Mouse (Mus musculus): ENCODE measurements around the gene Vpreb1.

DNA sequence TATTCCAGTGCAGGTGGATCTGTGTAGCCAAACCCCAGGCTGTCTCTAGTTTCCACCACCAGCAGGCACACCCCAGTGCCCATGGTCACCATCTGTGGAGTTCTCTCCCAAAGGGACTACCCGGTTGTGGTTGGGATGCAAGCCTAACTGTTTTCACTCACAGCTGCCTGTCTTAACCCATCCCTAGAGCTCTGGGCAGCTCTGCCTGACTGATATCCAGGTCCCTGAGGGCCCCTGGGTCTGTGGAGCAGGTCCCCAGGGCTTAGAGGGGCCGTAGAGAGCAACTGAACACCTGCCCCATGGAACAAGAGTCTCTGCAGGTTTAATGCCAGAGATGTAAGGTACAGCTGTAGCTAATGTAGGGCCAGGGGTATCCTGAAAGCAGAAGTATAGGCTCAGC is 6.7 kb downstream of the Vpreb1 start, which contains the start of gene Igll1:
- TF ChIP-seq CTCF (IDR thresholded peaks at IDR 0.05; ENCODE audit: low read depth, low read length) = no peak
- TF ChIP-seq POLR2A (IDR thresholded peaks at IDR 0.05; ENCODE audit: extremely low read depth, insufficient read depth, low read length) = no peak
